10 mouse cellular contexts compared by ENCODE assay signal in the genomic region with DNA sequence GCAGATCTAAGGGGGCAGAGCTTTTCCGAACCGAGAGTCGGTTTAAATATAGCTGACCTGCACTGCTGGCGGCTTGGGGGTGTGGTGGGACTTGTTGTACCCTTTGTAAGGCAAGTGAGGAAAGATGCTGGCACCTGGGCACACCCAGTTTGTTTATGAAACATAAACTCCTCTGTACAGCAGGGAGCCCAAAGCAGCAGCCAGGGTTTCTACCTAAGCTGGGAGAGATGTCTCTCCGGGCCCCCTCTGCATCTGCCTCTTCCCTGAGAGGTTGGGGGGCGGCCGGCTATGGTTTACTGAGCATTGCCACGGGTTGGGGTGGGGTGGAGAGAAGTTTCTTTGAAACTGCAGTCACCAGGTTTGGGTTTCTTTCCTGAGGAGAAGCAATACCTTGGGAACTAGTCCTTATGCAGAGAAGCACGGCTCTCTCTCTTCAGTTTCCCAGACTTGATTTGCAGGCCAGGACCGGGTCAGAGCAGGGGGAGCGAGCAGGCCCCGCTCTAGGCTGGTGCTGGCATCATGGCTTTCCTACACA. TPM values are rescaled to one million over a fixed set of nuclear protein-coding genes. Genes with fewer than 3 reads are reported as not detected.
DNase-seq lines count a peak whose midpoint lies in the region; ATAC-seq and TF ChIP-seq lines count a peak whose summit lies in the region.
"Had no signal": no experiment of that assay in that cellular context is flagged by ENCODE, and none has a peak within 500 bp of the region (broad histone marks: within the 10 kb centered on the region; RNA-seq: fewer than 3 reads in every experiment).

No protein-coding gene starts in this region.

- H3K36me3 ChIP-seq in kidney, adult 2 months (ENCODE audit: control insufficient read depth, insufficient read depth, low read length), result no peaks in the 10 kb centered on the region
- peaks cover 14% of the 10 kb centered on the region for H3K36me3 ChIP-seq in embryonic facial prominence, embryonic 14.5 days (ENCODE audit: control insufficient read depth, insufficient read depth, low read length)
- H3K36me3 ChIP-seq in intestine, embryonic 15.5 days, result no peaks in the 10 kb centered on the region
- H3K36me3 ChIP-seq in midbrain, postnatal 0 days (ENCODE audit: insufficient read depth, low read length), result no peaks in the 10 kb centered on the region

- peaks cover 21% of the 10 kb centered on the region for H3K4me1 ChIP-seq in kidney, adult 2 months (ENCODE audit: control insufficient read depth, insufficient read depth, low read length)
- H3K4me1 ChIP-seq in embryonic facial prominence, embryonic 14.5 days (ENCODE audit: control insufficient read depth, insufficient read depth, low read length), result peaks cover 70% of the 10 kb centered on the region
- H3K4me1 ChIP-seq in intestine, embryonic 15.5 days (replicated peaks), result peaks cover 65% of the 10 kb centered on the region
- peaks cover 20% of the 10 kb centered on the region; the same call in 1 of the 2 replicates for H3K4me1 ChIP-seq in midbrain, postnatal 0 days (ENCODE audit: insufficient read depth, low read length)

- H3K4me2 ChIP-seq in embryonic facial prominence, embryonic 14.5 days (ENCODE audit: low read depth, low read length), result peak overlapping the region; percentile 58
- H3K4me2 ChIP-seq in intestine, embryonic 15.5 days (replicated peaks), result peak overlapping the region; percentile 60
- H3K4me2 ChIP-seq in midbrain, postnatal 0 days (ENCODE audit: low read depth, low read length, poor library complexity, severe bottlenecking), result no peak overlapping the region

- no peaks in the 10 kb centered on the region for H3K27me3 ChIP-seq in kidney, adult 2 months (replicated peaks; ENCODE audit: control insufficient read depth, insufficient read depth, low read length)
- H3K27me3 ChIP-seq in embryonic facial prominence, embryonic 14.5 days (replicated peaks; ENCODE audit: control insufficient read depth, insufficient read depth, low read length), result no peaks in the 10 kb centered on the region
- no peaks in the 10 kb centered on the region for H3K27me3 ChIP-seq in intestine, embryonic 15.5 days (replicated peaks)
- no peaks in the 10 kb centered on the region for H3K27me3 ChIP-seq in midbrain, postnatal 0 days (ENCODE audit: insufficient read depth, low read length)

- TF ChIP-seq CTCF in kidney, adult 2 months (conservative IDR thresholded peaks at IDR 0.05; ENCODE audit: insufficient read depth, insufficient read length, low read depth, low read length), result no peak
- no peak for TF ChIP-seq CTCF in midbrain, postnatal 0 days (IDR thresholded peaks at IDR 0.05)

- H3K27ac ChIP-seq in kidney, adult 2 months (ENCODE audit: insufficient read depth, low read depth, low read length), result peak overlapping the region; percentile 41
- H3K27ac ChIP-seq in embryonic facial prominence, embryonic 14.5 days (replicated peaks; ENCODE audit: low read depth, low read length), result peak overlapping the region; percentile 89
- peak overlapping the region; percentile 84 for H3K27ac ChIP-seq in intestine, embryonic 15.5 days
- no peak overlapping the region for H3K27ac ChIP-seq in midbrain, postnatal 0 days (ENCODE audit: low read depth, low read length)

- H3K4me3 ChIP-seq in kidney, adult 2 months (ENCODE audit: insufficient read depth, low read depth, low read length), result no peak overlapping the region
- peak overlapping the region; percentile 32 for H3K4me3 ChIP-seq in embryonic facial prominence, embryonic 14.5 days (ENCODE audit: low read depth, low read length)
- H3K4me3 ChIP-seq in intestine, embryonic 15.5 days (replicated peaks), result peak overlapping the region; percentile 37
- H3K4me3 ChIP-seq in midbrain, postnatal 0 days (ENCODE audit: low read depth, low read length), result no peak overlapping the region

- no peaks in the 10 kb centered on the region for H3K9me3 ChIP-seq in embryonic facial prominence, embryonic 14.5 days (ENCODE audit: control insufficient read depth, low read length)
- no peaks in the 10 kb centered on the region for H3K9me3 ChIP-seq in intestine, embryonic 15.5 days
- no peaks in the 10 kb centered on the region for H3K9me3 ChIP-seq in midbrain, postnatal 0 days (ENCODE audit: low read length)

- 34% methylated on average over 12 of the region's 12 CpGs for WGBS in kidney, adult 2 months
- WGBS in embryonic facial prominence, embryonic 14.5 days, result 26% methylated on average over 9 of the region's 12 CpGs
- 26% methylated on average over 12 of the region's 12 CpGs for WGBS in intestine, embryonic 15.5 days
- 41% methylated on average over 12 of the region's 12 CpGs for WGBS in midbrain, postnatal 0 days

- H3K9ac ChIP-seq in embryonic facial prominence, embryonic 14.5 days (ENCODE audit: low read depth, low read length), result peak overlapping the region; percentile 47
- H3K9ac ChIP-seq in intestine, embryonic 15.5 days, result peak overlapping the region; percentile 28
- H3K9ac ChIP-seq in midbrain, postnatal 0 days (replicated peaks; ENCODE audit: low read length, poor library complexity, severe bottlenecking), result 0 out of 2 replicates have a peak overlapping the region, but pooled peaks have one; percentile 19

- TF ChIP-seq POLR2A in kidney, adult 2 months (IDR thresholded peaks at IDR 0.05; ENCODE audit: low read depth, low read length), result no peak

- ATAC-seq in embryonic facial prominence, embryonic 14.5 days (ENCODE audit: low read depth), result no peak
- no peak for ATAC-seq in intestine, embryonic 15.5 days
- peak; percentile 25; the same call in 1 of the 2 replicates for ATAC-seq in midbrain, postnatal 0 days (ENCODE audit: low FRiP score)
- no peak for ATAC-seq in frontal cortex, adult (ENCODE audit: low TSS enrichment)

- no peak for DNase-seq in kidney, adult 2 months
- DNase-seq in kidney, adult 18-20 months, result no peak
- DNase-seq in embryonic facial prominence, embryonic 14.5 days (ENCODE audit: low spot score), result no peak
- DNase-seq in midbrain, postnatal 0 days (ENCODE audit: low spot score), result no peak
- no peak for DNase-seq in frontal cortex, postnatal 36 days (ENCODE audit: low spot score in 2 of 2)
- DNase-seq in layer of hippocampus, adult 11-12 months (ENCODE audit: low spot score), result no peak

RNA-seq across cellular contexts. Expression of gene Wbp1l, which starts 23.8 kb away (rescaled TPM):
- polyA plus RNA-seq in kidney, adult 2 months (2012; rRNA removed), result 60.1 and 60.3 TPM in 2 replicates
- 37.7 and 42.6 TPM in 2 replicates for polyA plus RNA-seq in embryonic facial prominence, embryonic 14.5 days (2014; fragmentation: Nextera tagmentation; extraction: Ambion mirVana)
- 39.5 and 40.7 TPM in 2 replicates for polyA plus RNA-seq in intestine, embryonic 15.5 days (2015; fragmentation: Nextera tagmentation; extraction: Ambion mirVana)
- total RNA-seq in midbrain, postnatal 0 days (2014; rRNA removed), result 44.2 and 44.8 TPM in 2 replicates
- 27.1 and 27.8 TPM in 2 replicates for polyA plus RNA-seq in midbrain, postnatal 0 days (2015; fragmentation: Nextera tagmentation; extraction: Ambion mirVana)

RNA-seq across cellular contexts. Expression of gene Sfxn2, which starts 49.6 kb away (rescaled TPM):
- polyA plus RNA-seq in kidney, adult 2 months (2012; rRNA removed), result 18.9 and 23.0 TPM in 2 replicates
- polyA plus RNA-seq in embryonic facial prominence, embryonic 14.5 days (2014; fragmentation: Nextera tagmentation; extraction: Ambion mirVana), result 16.7 and 19.7 TPM in 2 replicates
- polyA plus RNA-seq in intestine, embryonic 15.5 days (2015; fragmentation: Nextera tagmentation; extraction: Ambion mirVana), result 18.2 and 20.5 TPM in 2 replicates
- 5.9 and 6.0 TPM in 2 replicates for total RNA-seq in midbrain, postnatal 0 days (2014; rRNA removed)
- 9.5 and 9.8 TPM in 2 replicates for polyA plus RNA-seq in midbrain, postnatal 0 days (2015; fragmentation: Nextera tagmentation; extraction: Ambion mirVana)

RNA-seq across cellular contexts. Expression of gene Arl3, which starts 49.7 kb away (rescaled TPM):
- polyA plus RNA-seq in kidney, adult 2 months (2012; rRNA removed), result 52.5 and 62.8 TPM in 2 replicates
- 83.7 and 94.0 TPM in 2 replicates for polyA plus RNA-seq in embryonic facial prominence, embryonic 14.5 days (2014; fragmentation: Nextera tagmentation; extraction: Ambion mirVana)
- polyA plus RNA-seq in intestine, embryonic 15.5 days (2015; fragmentation: Nextera tagmentation; extraction: Ambion mirVana), result 69.9 and 72.4 TPM in 2 replicates
- 94.5 and 109 TPM in 2 replicates for total RNA-seq in midbrain, postnatal 0 days (2014; rRNA removed)
- polyA plus RNA-seq in midbrain, postnatal 0 days (2015; fragmentation: Nextera tagmentation; extraction: Ambion mirVana), result 192 and 194 TPM in 2 replicates

RNA-seq across cellular contexts. Expression of gene Cyp17a1, which starts 50.2 kb away (rescaled TPM):
- 0.27 and 0.29 TPM in 2 replicates for polyA plus RNA-seq in kidney, adult 2 months (2012; rRNA removed)
- polyA plus RNA-seq in embryonic facial prominence, embryonic 14.5 days (2014; fragmentation: Nextera tagmentation; extraction: Ambion mirVana), result 0.33 and 0.87 TPM in 2 replicates
- polyA plus RNA-seq in intestine, embryonic 15.5 days (2015; fragmentation: Nextera tagmentation; extraction: Ambion mirVana), result 0.30 TPM in 1 of 2 replicates, not detected in the other
- total RNA-seq in midbrain, postnatal 0 days (2014; rRNA removed), result not detected in 2 replicates
- not detected in 2 replicates for polyA plus RNA-seq in midbrain, postnatal 0 days (2015; fragmentation: Nextera tagmentation; extraction: Ambion mirVana)
- total RNA-seq: gastrocnemius, adult 8-10 months; megakaryocyte progenitor cell, adult 5-6 weeks had no signal

Comparison
In these comparisons a context has a peak if more than half of its experiments do, and no peak if none do; other contexts are left out.
1. H3K4me3 ChIP-seq: peak in embryonic facial prominence, embryonic 14.5 days (single experiment) and intestine, embryonic 15.5 days (single experiment); none in kidney, adult 2 months (single experiment) and midbrain, postnatal 0 days (single experiment).
2. Peak in every context shown above with its lines, with median percentiles within 50 percentile points of each other: H3K9ac ChIP-seq.